Mouse (Mus musculus): ENCODE measurements at regions not wholly inside any gene's neighbourhood (a gene's known extent, or its start where the extent isn't known, plus 50 kb on each side); places are given as distances from the start of the nearest gene placed in this dataset.

DNA sequence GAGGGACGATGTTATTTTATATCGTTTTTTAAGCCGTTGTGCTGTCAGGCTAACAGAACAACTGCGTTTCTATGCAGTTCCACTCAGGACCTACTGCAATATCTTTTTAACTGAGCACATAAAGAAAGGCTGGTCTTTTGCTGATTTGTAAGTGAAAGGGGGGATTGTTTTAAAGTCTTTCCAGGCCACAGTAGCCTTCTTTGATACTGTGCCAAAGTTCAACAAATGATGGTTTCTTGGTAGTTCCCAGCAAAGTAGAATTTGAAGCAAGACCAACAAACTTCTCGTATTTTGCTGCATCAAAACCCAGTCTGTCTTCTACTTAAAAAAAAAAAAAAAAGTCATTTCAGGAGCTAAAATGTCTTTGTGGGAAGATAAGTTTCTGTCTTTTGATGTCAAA lies 263.8 kb downstream of the Gxylt1 start:
- TF ChIP-seq EP300 (IDR thresholded peaks at IDR 0.05; ENCODE audit: low read depth in 1 of 2, low read length in 2 of 2) (no peak), CTCF (IDR thresholded peaks at IDR 0.05 in 2 of 3, conservative IDR thresholded peaks at IDR 0.05 in 1 of 3; ENCODE audit: control insufficient read depth in 1 of 3, insufficient read depth in 1 of 3, low read depth in 2 of 3, low read length in 3 of 3, poor library complexity in 1 of 3, severe bottlenecking in 1 of 3) (no peak), NRF1 (IDR thresholded peaks at IDR 0.05; ENCODE audit: insufficient read depth, low read depth, low read length, poor library complexity, severe bottlenecking) (no peak), NELFE (IDR thresholded peaks at IDR 0.05; ENCODE audit: low read depth, low read length) (no peak), MAFK (IDR thresholded peaks at IDR 0.05; ENCODE audit: borderline replicate concordance, low read depth, low read length) (no peak), POLR2A (IDR thresholded peaks at IDR 0.05; ENCODE audit: control insufficient read depth in 1 of 2, insufficient read depth in 1 of 2, low read depth in 1 of 2, low read length in 2 of 2, poor library complexity in 1 of 2) (no peak), MXI1 (IDR thresholded peaks at IDR 0.05; ENCODE audit: low read depth, low read length) (no peak), MAX (IDR thresholded peaks at IDR 0.05; ENCODE audit: low read length) (no peak), TAL1 (IDR thresholded peaks at IDR 0.05; ENCODE audit: low read length) (no peak), TBP (IDR thresholded peaks at IDR 0.05; ENCODE audit: low read depth, low read length) (no peak), GABPA (IDR thresholded peaks at IDR 0.05; ENCODE audit: low read depth, low read length) (no peak), ZNF384 (IDR thresholded peaks at IDR 0.05; ENCODE audit: low read depth, low read length) (no peak), UBTF (IDR thresholded peaks at IDR 0.05; ENCODE audit: borderline replicate concordance, insufficient read depth, low read depth, low read length) (no peak)
